Mouse (Mus musculus) cortical plate, adult 2 months (tissue): ENCODE data around the gene Ppp2r5c.

Experiments
- CTCF ChIP-seq: fragments of 200-500 bp; IDR thresholded peaks from 2 replicates; pipeline ENCODE4 v1.5.1; 2011; ENCODE audit warnings: mild to moderate bottlenecking, control low read depth, low read length; ENCODE audit not compliant: insufficient read depth; ENCODE audit errors: extremely low read depth
- POLR2A ChIP-seq: fragments of 200-500 bp; IDR thresholded peaks from 2 replicates; pipeline ENCODE4 v1.6.1; 2011; ENCODE audit warnings: mild to moderate bottlenecking, low read length, control low read depth; ENCODE audit not compliant: insufficient read depth; ENCODE audit errors: extremely low read depth

- TF ChIP-seq CTCF (no peak), POLR2A (no peak)
Measured at GRCm38 (mm10) chr12:110486852-110487251, 39.9 kb downstream of the Ppp2r5c start.
